Mouse (Mus musculus) left cerebral cortex, postnatal 25 days (tissue): Measurements from ENCODE around the gene Tnfrsf13b. TPM values are rescaled to one million over a fixed set of nuclear protein-coding genes. Genes with fewer than 3 reads are reported as not detected.

Experiments used
- DNase-seq, 2 experiments: peaks; one replicate each; pipeline ENCODE4 v3.0.0; 2022; ENCODE audit warnings: low spot score in 2 of 2, mixed read lengths in 1 of 2
- intact Hi-C: fragments of 180-260 bp; cut with DNase I; formaldehyde crosslinking; loops from one replicate; pipeline ENCODE4 v1.15.1; 2025
- total RNA-seq, 2 experiments: library from RNA; stranded (reverse); gene quantifications; 2 replicates each; pipeline ENCODE4 v1.2.3; 2021

The Tnfrsf13b gene
- total RNA-seq, 2 experiments from 2014 or later = 1.4 to 1.8 TPM

GRCm38 (mm10) chr11:61197935-61198334 lies 71.4 kb downstream of the Tnfrsf13b start:
- intact Hi-C loops = loop anchor here (10.0 kb wide), 1 partner anchor 517 kb away; no protein-coding TSS in a partner anchor
- DNase-seq = no peak

Other genes starting within 250 kb of the Tnfrsf13b start
- gene Tmem11, start 247.5 kb upstream of the Tnfrsf13b start, total RNA-seq = 10 to 100 TPM; 28.5 to 28.7 TPM
- gene Natd1, start 212.0 kb upstream of the Tnfrsf13b start, total RNA-seq = 10 to 100 TPM; 10.3 to 11.1 TPM
- gene Map2k3, start 194.7 kb upstream of the Tnfrsf13b start, total RNA-seq = 10 to 100 TPM; 14.0 to 14.1 TPM
- 10 to 100 TPM; 17.4 to 19.6 TPM for gene Kcnj12, start 104.2 kb upstream of the Tnfrsf13b start, total RNA-seq
- 100 to 1,000 TPM; 202 to 220 TPM for gene Usp22, start 48.3 kb downstream of the Tnfrsf13b start, total RNA-seq
- 1 to 10 TPM; 1.9 to 2.1 TPM for gene Aldh3a1, start 80.8 kb downstream of the Tnfrsf13b start, total RNA-seq
- gene Aldh3a2, start 140.7 kb downstream of the Tnfrsf13b start, total RNA-seq = 10 to 100 TPM; 48.2 to 49.2 TPM
- under 1 TPM; 0.14 to 0.37 TPM for gene Slc47a2, start 216.1 kb downstream of the Tnfrsf13b start, total RNA-seq